Mouse (Mus musculus): ENCODE results near the gene Rpl3.

Gene Rpl3

DNA sequence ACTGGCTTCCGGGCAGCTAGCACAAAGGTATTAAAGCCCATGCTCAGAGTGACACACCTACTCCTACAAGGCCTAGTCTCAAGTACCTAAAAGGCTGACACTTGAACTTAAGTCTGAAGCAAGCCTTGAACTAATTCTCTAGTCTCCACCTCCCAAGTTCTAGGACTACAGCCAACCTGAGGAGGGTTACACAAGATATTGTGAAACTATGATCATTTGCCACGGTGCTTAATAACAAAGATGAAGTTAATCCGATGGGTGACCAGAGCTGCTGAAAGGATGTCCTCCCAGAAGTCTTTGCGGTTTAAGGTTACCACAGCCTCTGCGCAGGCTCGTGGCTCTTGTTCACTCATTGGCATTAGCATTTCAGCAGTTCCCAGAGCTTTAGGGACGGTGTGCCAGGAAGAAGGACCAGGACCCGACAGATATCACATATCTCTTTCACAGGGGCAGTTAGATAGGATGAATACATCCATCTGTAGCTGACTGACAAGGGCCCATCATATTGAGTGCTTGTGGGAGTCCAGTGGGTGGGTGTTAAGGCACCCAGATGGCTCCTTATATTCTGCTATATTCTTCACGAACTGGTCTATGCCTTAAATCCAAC is 4.2 kb downstream of the Rpl3 start:
- DNase-seq (ENCODE audit: low spot score in 2 of 2), result no peak

DNA sequence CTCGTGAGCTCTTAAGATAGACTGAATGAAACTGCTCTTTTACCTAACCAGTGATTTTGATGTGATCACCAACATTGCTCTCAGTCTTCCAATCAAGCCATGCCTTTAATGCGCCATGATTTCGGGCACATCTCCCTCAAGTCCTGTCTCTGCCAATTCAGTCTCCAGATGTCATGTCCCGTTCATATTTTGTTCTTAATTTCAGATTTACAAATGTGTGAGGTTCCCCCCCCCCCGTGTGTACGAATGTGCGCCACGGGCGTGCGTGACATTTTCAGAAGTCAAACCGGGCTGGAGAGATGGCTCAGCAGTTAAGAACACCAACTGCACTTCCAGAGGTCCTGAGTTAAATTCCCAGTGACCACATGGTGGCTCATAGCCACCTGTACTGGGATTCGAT is 7.9 kb downstream of the Rpl3 start:
- peak in 1 of 2 experiments; percentile 53 for DNase-seq (ENCODE audit: low spot score in 2 of 2)

GRCm38 (mm10) chr15:80083276-80083731 is 8.4 kb downstream of the Rpl3 start:
- peak; percentile 99 for DNase-seq (ENCODE audit: low spot score in 2 of 2)

- no peak for DNase-seq (ENCODE audit: low spot score in 2 of 2)
Observed at GRCm38 (mm10) chr15:80082661-80083275, 8.9 kb downstream of the Rpl3 start.

GRCm38 (mm10) chr15:80081801-80082546 is 9.7 kb downstream of the Rpl3 start:
- peak in 1 of 2 experiments; percentile 49 for DNase-seq (ENCODE audit: low spot score in 2 of 2)

DNA sequence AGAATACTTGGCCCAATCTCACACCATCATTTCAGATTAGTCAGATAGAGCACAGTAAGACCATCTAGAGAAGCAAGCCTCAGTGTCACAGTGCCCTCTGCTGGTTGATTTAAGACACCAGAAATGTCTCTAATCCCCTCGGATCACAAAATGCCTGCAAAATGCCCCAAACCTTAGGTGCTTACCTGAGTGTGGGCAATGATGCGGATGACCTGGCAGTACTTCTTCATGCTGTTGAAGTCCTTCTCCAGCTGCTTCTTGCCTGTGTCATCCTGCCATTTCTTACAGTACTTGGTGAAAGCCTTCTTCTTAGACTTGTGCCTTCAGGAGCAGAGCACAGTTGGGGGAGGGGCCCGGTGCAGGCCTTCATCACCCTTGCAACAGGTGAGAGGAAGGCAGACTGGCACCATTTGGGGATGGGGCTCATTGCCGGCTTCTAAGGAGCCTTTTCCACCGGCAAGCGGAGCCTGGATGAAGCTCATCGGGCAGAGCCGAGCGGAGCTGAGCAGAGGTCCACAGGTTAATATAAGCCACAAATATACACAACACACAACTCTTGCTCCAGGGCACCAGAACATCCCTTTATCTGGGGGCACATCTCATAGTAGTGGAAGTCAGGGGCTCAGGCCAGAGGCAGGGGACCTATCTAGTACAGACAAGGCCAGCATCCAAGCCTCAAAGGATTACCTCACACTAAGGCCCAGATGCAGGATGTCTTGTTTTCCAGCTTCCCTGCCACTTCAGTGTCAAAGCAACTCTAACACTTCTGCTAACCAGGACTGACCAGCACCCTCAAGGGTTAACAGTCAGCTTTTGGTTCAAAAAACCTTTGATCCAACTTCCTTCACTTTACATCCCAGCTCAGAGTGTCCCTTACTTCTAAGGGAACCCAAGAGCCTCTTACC is 10.7 kb downstream of the Rpl3 start:
- DNase-seq (ENCODE audit: low spot score in 2 of 2), result peak in 1 of 2 experiments; percentile 49

DNA sequence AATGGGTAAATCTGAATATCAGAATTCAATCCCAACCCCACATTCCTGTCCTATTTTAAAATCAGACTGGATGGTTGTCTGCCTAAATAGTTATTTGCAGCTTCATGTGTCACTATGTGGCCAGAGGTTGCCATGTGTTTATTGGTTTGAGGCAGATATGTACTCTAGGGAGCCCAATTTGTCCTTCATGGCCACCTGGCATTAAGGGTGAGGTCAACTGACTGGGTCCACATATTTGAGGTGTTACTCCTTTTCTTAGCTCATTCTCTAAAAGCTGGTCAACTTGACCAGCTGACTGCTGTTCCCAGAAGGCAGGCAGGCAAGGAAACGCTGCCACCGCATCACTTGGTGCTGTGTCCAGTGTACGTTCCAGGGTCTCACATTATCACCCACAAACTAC is 11.7 kb downstream of the Rpl3 start:
- no peak for DNase-seq (ENCODE audit: low spot score in 2 of 2)

- DNase-seq (ENCODE audit: low spot score in 2 of 2), result no peak
Observed at GRCm38 (mm10) chr15:80079129-80079668, 12.5 kb downstream of the Rpl3 start.

DNA sequence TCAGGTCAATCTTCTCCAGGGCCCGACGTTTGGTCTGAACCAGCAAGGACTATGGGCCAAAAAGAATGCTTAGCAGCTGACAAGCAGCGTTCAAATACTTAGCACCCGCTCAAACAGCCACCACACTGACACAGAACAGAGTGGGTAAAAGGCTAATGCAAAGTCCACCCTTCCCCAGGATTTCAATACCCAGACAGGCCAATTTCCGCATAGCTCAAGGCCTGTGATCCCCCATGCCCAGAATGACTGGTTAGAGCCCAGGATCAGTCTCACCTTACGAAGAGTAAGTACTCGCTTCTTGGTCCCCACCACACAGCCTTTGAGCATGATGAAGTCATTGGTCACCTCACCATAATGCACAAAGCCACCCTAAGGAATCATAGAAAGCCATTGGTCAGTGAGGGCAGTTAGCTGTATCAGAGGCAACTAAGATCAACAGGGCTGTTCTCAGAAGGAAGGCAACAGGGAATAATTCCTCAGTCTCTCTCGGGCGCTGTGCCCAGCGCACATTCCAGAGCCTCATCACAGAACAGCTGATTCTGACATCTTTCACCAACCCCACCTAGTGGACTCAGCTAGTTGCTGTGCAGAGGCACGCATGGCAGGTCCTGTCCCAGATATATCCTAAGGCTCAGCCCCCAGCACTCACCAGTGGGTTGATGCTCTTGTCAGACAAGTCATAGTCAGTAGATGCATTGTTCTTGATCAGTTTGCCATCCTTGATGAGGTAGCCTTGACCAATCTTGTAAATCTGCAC is 13.4 kb downstream of the Rpl3 start:
- DNase-seq (ENCODE audit: low spot score in 2 of 2), result no peak

DNA sequence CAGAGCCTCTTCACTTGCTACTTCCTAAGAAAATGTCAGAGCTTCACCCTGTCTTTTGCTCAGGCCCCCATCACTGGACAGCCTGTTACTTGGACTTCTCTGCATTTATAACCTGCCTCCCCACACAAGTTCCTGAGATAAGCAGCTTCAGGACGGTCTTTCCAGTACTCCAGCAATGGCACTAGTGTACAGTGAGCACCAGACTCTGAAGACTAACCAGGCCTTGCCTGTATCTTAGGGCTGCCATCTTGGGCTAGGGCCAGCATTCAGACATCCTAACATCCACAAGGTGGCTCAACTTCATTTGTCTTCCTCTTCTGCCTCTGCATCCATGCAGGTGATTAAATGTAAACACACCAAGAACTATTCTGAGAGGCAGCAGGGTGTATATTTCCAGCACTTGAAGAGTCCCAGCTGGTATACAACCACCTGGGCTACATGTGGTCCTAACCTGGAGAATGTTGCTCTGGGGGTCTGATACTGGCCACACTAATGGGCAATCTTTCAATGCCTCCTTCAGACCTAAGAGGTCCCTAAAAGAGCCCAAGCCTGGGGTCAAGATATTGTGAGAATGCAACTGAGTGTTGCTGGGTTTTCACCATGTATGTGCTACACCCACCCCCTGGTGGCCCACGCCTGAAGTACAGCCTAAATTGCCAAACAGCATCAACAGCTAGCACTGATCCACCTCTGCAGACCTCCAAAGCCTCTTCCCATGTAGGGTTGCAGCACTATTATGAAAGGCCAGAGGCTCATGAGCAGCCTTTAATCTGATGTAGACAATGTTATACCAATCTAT is 15.1 kb downstream of the Rpl3 start:
- DNase-seq (ENCODE audit: low spot score in 2 of 2), result peak in 1 of 2 experiments; percentile 83

- DNase-seq (ENCODE audit: low spot score in 2 of 2), result no peak
Observed at GRCm38 (mm10) chr15:80075733-80076337, 15.8 kb downstream of the Rpl3 start.

DNA sequence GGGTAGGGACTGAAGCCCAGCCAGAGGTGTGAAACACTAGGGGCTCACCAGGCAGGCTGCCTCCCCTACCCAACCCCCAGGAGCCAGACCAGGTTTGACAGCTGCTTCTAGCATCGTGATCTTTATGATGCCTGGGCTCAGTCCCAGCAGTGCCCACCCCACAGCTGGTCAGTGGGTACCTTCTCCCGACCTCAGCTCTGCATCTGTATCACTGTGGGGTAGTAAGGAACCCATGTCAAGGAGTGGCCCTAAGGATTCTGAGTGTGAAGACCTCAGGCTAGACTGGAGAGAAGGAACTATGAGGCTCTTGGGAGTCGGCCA is 16.3 kb downstream of the Rpl3 start:
- DNase-seq (ENCODE audit: low spot score in 2 of 2), result no peak

GRCm38 (mm10) chr15:80074663-80075373 is 16.9 kb downstream of the Rpl3 start:
- peak; percentile 55 to 67 for DNase-seq (ENCODE audit: low spot score in 2 of 2)

- DNase-seq (ENCODE audit: low spot score in 2 of 2), result no peak
Observed at GRCm38 (mm10) chr15:80073256-80073621, 18.4 kb downstream of the Rpl3 start.

GRCm38 (mm10) chr15:80072579-80073255 is 19.0 kb downstream of the Rpl3 start:
- DNase-seq (ENCODE audit: low spot score in 2 of 2), result no peak

DNA sequence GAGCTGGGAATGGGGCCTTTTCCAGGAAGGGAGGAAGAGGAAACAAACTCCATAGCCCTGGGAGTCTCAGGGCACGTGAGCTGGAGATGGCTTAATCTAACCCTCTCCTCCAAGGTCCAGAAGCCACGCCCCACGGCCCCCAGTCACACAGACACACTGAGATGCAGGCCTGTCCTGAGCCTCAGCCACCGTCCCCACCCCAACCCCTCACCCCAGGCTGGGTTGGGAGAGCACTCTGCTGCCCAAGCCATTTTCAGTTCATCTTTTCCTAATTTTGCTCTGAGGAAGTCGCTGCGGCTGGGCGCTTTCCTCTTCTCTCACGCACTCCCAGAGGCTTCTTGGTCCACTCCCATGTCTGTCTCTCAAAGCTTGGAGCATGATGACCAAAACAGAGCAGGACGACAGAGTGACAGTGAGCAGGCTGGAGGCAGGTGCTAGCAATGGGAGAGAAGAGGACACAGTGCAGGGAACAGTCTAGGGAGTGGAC is 19.7 kb downstream of the Rpl3 start:
- DNase-seq (ENCODE audit: low spot score in 2 of 2), result peak; percentile 69 to 72

GRCm38 (mm10) chr15:80070095-80070644 is 21.5 kb downstream of the Rpl3 start:
- no peak for DNase-seq (ENCODE audit: low spot score in 2 of 2)

DNA sequence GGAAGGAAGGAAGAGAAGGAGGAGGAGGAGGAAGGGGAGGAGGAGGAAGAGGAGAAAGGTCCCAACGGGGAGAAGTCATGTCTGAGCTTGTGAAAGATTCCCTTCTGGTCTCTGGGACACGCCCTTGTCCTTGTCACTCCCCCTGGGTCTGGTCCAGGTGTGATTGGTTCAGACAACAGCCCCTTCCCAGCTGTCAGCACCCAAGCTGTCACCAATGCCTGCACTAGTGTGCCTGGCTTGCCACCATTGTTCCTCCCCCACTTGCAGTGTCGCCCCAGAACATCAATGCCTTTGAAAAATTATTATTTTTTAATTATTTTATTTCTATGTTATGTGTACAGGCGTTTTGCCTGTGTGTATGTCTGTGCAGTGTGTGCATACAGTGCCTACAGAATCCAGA is 22.5 kb downstream of the Rpl3 start:
- DNase-seq (ENCODE audit: low spot score in 2 of 2), result no peak

All from right cerebral cortex, postnatal 10 days (tissue).